Mouse (Mus musculus): ENCODE results near the gene Olfr944.

Olfr944 gene

DNA sequence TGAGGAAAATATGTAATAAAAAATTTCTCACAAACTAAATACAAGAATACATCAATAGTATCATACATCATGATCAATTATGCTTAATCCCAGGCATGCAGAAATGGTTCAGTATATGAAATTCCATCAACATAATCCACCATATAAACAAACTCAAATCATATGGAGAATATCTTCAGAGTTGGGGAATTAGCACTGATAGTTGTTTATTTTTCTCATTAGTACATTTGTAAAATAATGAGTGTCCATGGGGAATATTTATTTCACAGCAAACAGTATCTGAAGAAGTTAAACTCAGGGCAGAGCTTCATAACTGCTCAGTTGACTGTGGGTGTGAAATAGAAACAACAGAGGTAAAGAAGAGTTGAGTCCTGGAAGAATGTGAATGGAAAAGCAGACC is at the start of gene Olfr944:
Gene Olfr944, plus strand, starts transcription at position 301 of the 400 bp plus-strand sequence.
- DNase-seq (ENCODE audit: low spot score), result no peak

DNA sequence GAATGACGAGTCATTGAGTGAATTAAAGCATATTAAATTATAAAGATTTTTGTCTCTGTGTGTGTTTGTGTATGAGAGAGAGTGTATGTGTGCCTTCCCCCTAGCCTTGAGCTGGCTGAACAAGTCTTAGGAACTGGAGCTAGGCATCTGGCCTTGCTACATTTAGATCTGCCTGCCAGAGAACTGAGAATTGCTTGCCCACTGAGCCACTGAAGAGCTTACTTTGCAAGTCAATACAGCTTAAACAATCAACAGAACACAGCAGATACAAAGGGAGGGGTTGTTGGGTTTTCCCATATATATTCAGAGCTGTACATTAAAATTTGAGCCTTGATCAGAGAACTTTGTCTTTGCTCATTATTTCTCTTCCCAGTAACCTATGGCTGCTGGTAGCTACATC is 49.3 kb upstream of the Olfr944 start:
- DNase-seq (ENCODE audit: low spot score), result no peak

DNA sequence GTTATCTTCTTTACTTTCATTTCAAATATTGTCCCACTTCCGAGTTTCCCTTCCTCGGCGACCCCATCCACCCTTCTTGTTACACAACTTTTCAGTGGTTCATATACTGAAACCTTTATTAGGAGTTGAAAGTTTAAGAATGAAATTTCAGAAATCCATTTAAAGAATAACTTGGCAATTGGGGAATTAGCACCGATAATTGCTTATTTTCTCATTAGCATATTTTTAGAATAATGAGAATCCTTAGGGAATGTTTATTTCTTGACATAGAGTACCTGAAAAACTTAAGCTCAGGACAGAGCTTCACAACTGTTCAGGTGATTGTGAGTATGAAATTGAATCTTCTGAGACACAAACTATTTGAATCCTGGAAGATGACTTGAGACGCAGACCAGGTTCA is 35.7 kb upstream of the Olfr944 start, which contains the start of gene Olfr943:
Gene Olfr943, plus strand, starts transcription at position 301 of the 400 bp plus-strand sequence.
- DNase-seq (ENCODE audit: low spot score), result no peak

DNA sequence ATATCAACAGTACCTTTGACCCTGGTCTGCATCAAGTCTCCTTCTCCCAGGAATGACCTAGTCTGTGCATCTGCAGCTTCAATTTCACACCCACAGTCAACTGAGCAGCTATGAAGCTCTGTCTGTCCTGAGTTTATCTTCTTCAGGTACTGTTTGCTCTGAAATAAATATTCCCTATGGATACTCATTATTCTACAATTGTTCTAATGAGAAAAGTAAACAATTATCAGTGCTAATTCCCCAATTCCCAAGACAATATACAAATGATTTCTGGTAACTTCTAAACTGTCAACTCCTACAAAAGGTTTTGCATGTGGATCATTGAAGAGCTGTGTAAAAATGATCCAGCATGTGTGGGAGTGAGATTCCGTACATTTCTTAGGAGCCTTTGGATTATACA is 48.2 kb downstream of the Olfr944 start, which contains the start of gene Olfr1537:
Gene Olfr1537, minus strand, starts transcription at position 101 of the 400 bp plus-strand sequence.
- DNase-seq (ENCODE audit: low spot score), result no peak

Measured in c-Kit-positive CD71-positive TER-119-positive erythroid progenitor cells, embryonic 14.5 days (primary cell).